40 mouse cellular contexts compared by ENCODE assay signal in genomic region chr13:95510054-95510453, GRCm38 (mm10). TPM values are rescaled to one million over a fixed set of nuclear protein-coding genes. Genes with fewer than 3 reads are reported as not detected.
"Had no signal": no experiment of that assay in that cellular context is flagged by ENCODE, and none has a peak within 500 bp of the region (broad histone marks: within the 10 kb centered on the region; RNA-seq: fewer than 3 reads in every experiment).

No protein-coding gene starts in this region.

- H3K4me1 ChIP-seq: heart, embryonic 10.5 days; heart, embryonic 12.5 days; hindbrain, embryonic 13.5 days; limb, embryonic 10.5 days; limb, embryonic 12.5 days; liver, embryonic 13.5 days; liver, embryonic 15.5 days had no signal

- H3K27me3 ChIP-seq: heart, embryonic 12.5 days; hindbrain, embryonic 13.5 days; intestine, embryonic 15.5 days; limb, embryonic 12.5 days; liver, embryonic 13.5 days; liver, embryonic 15.5 days had no signal

- H3K9me3 ChIP-seq: heart, embryonic 10.5 days; heart, embryonic 12.5 days; hindbrain, embryonic 13.5 days; intestine, embryonic 15.5 days; limb, embryonic 10.5 days; limb, embryonic 12.5 days; liver, embryonic 13.5 days; liver, embryonic 15.5 days had no signal

- H3K4me2 ChIP-seq: heart, embryonic 12.5 days; hindbrain, embryonic 13.5 days; intestine, embryonic 15.5 days; limb, embryonic 12.5 days; liver, embryonic 11.5 days; liver, embryonic 13.5 days; liver, embryonic 15.5 days had no signal

- H3K9ac ChIP-seq: heart, embryonic 12.5 days; hindbrain, embryonic 13.5 days; intestine, embryonic 15.5 days; limb, embryonic 12.5 days; liver, embryonic 13.5 days; liver, embryonic 15.5 days; liver, postnatal 0 days had no signal

- H3K36me3 ChIP-seq: heart, embryonic 10.5 days; heart, embryonic 12.5 days; hindbrain, embryonic 13.5 days; limb, embryonic 10.5 days; limb, embryonic 12.5 days; liver, embryonic 13.5 days; liver, embryonic 15.5 days had no signal

- ATAC-seq: hindbrain, embryonic 16.5 days; inflammation-experienced regulatory T-cells, adult 6 months; intestine, embryonic 15.5 days; intestine, postnatal 0 days; liver, postnatal 0 days had no signal

- H3K27ac ChIP-seq: gastrocnemius, adult 2 months; heart, embryonic 10.5 days; hindbrain, embryonic 13.5 days; intestine, embryonic 15.5 days; layer of hippocampus, adult 2 months; left cerebral cortex, adult 2 months; limb, embryonic 10.5 days; limb, embryonic 12.5 days; liver, embryonic 13.5 days; liver, embryonic 15.5 days had no signal

- H3K4me3 ChIP-seq: gastrocnemius, adult 2 months; heart, embryonic 10.5 days; heart, embryonic 12.5 days; hindbrain, embryonic 13.5 days; intestine, embryonic 15.5 days; layer of hippocampus, adult 2 months; left cerebral cortex, adult 2 months; limb, embryonic 10.5 days; limb, embryonic 12.5 days; liver, embryonic 13.5 days; liver, embryonic 15.5 days had no signal

- DNase-seq: gastrocnemius, adult 2 months; gastrocnemius, postnatal 10 days; gastrocnemius, postnatal 25 days; heart, adult 18-20 months; heart, postnatal 14 days; heart, postnatal 36 days; kidney, adult 18-20 months; kidney, adult 8-10 months; kidney, postnatal 10 days; kidney, postnatal 25 days; kidney, postnatal 4 days; liver; liver, embryonic 13.5 days; liver, postnatal 0 days had no signal

RNA-seq across cellular contexts. Expression of gene F2rl1, which starts 15.0 kb away (rescaled TPM):
- total RNA-seq: hematopoietic stem cell, adult 5-6 weeks had no signal
- polyA plus RNA-seq: heart, embryonic 12.5 days; hindbrain, embryonic 13.5 days; limb, embryonic 10.5 days had no signal

RNA-seq across cellular contexts. Expression of gene S100z, which starts 31.5 kb away (rescaled TPM):
- total RNA-seq: gastrocnemius, adult 2 months; granulocyte monocyte progenitor cell, adult 5-6 weeks; heart, adult 18-20 months; heart, adult 8-10 months; heart, postnatal 14 days; heart, postnatal 36 days; hematopoietic stem cell, adult 5-6 weeks; layer of hippocampus, adult 2 months; layer of hippocampus, postnatal 10 days; layer of hippocampus, postnatal 25 days; left cerebral cortex, adult 2 months; left cerebral cortex, postnatal 14 days; left cerebral cortex, postnatal 36 days had no signal
- polyA plus RNA-seq: heart, embryonic 10.5 days; heart, embryonic 12.5 days; heart, embryonic 14.5 days; heart, embryonic 16.5 days; hindbrain, embryonic 11.5 days; hindbrain, embryonic 13.5 days; hindbrain, embryonic 16.5 days; inflammation-experienced regulatory T-cells, adult 6 months; kidney, embryonic 14.5 days; kidney, embryonic 16.5 days; limb, embryonic 10.5 days; limb, embryonic 12.5 days; limb, embryonic 14.5 days; liver, embryonic 11.5 days; liver, embryonic 13.5 days; liver, embryonic 15.5 days; liver, postnatal 0 days had no signal
